Mouse (Mus musculus) brain, embryonic 14.5 days (tissue): ENCODE measurements around the gene Rin3.

Experiments used
- CTCF ChIP-seq: fragments of 200-500 bp; IDR thresholded peaks from 2 replicates; pipeline ENCODE4 v1.5.1; 2012; ENCODE audit warnings: inconsistent platforms, mild to moderate bottlenecking, moderate library complexity, borderline replicate concordance; ENCODE audit not compliant: insufficient read depth, insufficient read length; ENCODE audit errors: extremely low read depth
- POLR2A ChIP-seq: fragments of 200-500 bp; IDR thresholded peaks from 2 replicates; pipeline ENCODE4 v1.6.1; 2012; ENCODE audit warnings: mild to moderate bottlenecking, inconsistent platforms, borderline replicate concordance; ENCODE audit not compliant: poor library complexity, insufficient read depth, insufficient read length, severe bottlenecking; ENCODE audit errors: extremely low read depth

DNA sequence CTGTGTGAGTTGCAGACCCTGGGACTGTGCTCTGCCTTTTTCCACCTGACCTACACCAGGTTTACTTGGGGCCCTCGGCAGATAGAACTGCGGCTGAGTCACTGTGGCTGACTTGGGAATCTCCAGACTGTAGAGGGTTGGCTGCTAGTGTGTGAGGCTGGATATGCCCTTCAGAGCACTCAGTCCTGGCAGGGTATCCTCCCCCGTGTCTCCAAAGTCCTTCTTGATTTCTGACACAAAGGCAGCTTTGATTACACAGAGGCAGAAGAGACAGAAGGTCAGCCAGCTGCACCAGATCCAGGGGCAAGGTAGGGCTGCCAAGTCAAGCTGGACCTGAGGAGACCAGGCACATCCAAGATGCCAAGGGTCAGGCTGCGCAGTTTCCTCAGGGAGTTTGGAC lies 11.4 kb upstream of the Rin3 start:
- TF ChIP-seq CTCF (no peak), POLR2A (no peak)
